In the genomic region with DNA sequence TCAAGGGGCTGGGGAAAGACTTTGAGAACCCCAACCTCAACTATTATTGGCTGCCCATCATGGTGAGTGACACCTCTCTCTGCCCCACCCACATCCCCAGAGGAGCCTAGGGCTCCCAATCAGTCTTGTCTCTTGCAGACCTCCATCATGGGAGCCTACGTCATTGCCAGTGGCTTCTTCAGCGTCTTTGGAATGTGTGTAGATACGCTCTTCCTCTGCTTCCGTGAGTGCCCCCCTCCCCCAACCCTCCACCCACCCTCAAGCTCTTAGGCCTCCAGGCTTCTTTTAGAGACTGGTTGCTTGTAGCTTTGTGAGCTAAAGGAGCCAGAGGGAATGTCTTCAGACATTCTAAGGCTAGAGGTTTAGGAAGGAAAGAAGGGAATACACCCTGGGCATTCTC, we compare ENCODE assay signal across 31 mouse cellular contexts. TPM values are rescaled to one million over a fixed set of nuclear protein-coding genes. Genes with fewer than 3 reads are reported as not detected.
"Had no signal": no experiment of that assay in that cellular context is flagged by ENCODE, and none has a peak within 500 bp of the region (broad histone marks: within the 10 kb centered on the region; RNA-seq: fewer than 3 reads in every experiment).

No protein-coding gene starts in this region.

- H3K4me3 ChIP-seq: gastrocnemius, adult 2 months; heart, embryonic 13.5 days; heart, embryonic 15.5 days; hindbrain, embryonic 13.5 days; hindbrain, embryonic 15.5 days; kidney, embryonic 15.5 days; limb, embryonic 13.5 days; limb, embryonic 15.5 days; liver, embryonic 12.5 days had no signal

- DNase-seq: gastrocnemius, adult 2 months; gastrocnemius, postnatal 10 days; gastrocnemius, postnatal 36 days; heart, adult 11 months; heart, postnatal 14 days; heart, postnatal 36 days; kidney, adult 11 months; kidney, adult 2 months; kidney, adult 9 months; kidney, postnatal 14 days; kidney, postnatal 36 days; layer of hippocampus, adult 9-11 months; layer of hippocampus, postnatal 36 days; left cerebral cortex, postnatal 4 days had no signal

- H3K4me2 ChIP-seq: heart, embryonic 11.5 days; heart, embryonic 13.5 days; heart, embryonic 15.5 days; hindbrain, embryonic 13.5 days; hindbrain, embryonic 15.5 days; kidney, embryonic 15.5 days; limb, embryonic 13.5 days; limb, embryonic 15.5 days; liver, embryonic 12.5 days had no signal

- H3K27me3 ChIP-seq: heart, embryonic 13.5 days; heart, embryonic 15.5 days; hindbrain, embryonic 15.5 days; kidney, embryonic 15.5 days; limb, embryonic 13.5 days; limb, embryonic 15.5 days; liver, embryonic 12.5 days had no signal

- H3K9me3 ChIP-seq: heart, embryonic 13.5 days; heart, embryonic 15.5 days; hindbrain, embryonic 13.5 days; hindbrain, embryonic 15.5 days; kidney, embryonic 15.5 days; limb, embryonic 13.5 days; limb, embryonic 15.5 days; liver, embryonic 12.5 days had no signal

- H3K36me3 ChIP-seq: heart, embryonic 15.5 days; hindbrain, embryonic 15.5 days; liver, embryonic 12.5 days had no signal

- H3K9ac ChIP-seq: heart, embryonic 15.5 days; hindbrain, embryonic 13.5 days; hindbrain, embryonic 15.5 days; kidney, embryonic 15.5 days; limb, embryonic 13.5 days; limb, embryonic 15.5 days; liver, embryonic 12.5 days; liver, embryonic 14.5 days had no signal

- ATAC-seq: hindbrain, postnatal 0 days; intestine, embryonic 16.5 days; liver, embryonic 12.5 days had no signal

- H3K27ac ChIP-seq: gastrocnemius, adult 2 months; heart, embryonic 13.5 days; heart, embryonic 15.5 days; hindbrain, embryonic 13.5 days; hindbrain, embryonic 15.5 days; hindbrain, postnatal 0 days; kidney, embryonic 15.5 days; kidney, postnatal 0 days; limb, embryonic 13.5 days; limb, embryonic 15.5 days; liver, embryonic 12.5 days; liver, embryonic 14.5 days had no signal

RNA-seq across cellular contexts. Expression of a gene that starts 14.6 kb away (rescaled TPM):
- total RNA-seq: gastrocnemius, adult 2 months; gastrocnemius, postnatal 10 days; heart, adult 8-10 months; heart, postnatal 36 days; hematopoietic stem cell, adult 5-6 weeks; hindbrain, postnatal 0 days had no signal
- polyA plus RNA-seq: heart, postnatal 0 days; hindbrain, embryonic 13.5 days; limb, embryonic 11.5 days; limb, embryonic 13.5 days had no signal

RNA-seq across cellular contexts. Expression of a gene that starts 30.8 kb away (rescaled TPM):
- total RNA-seq: hematopoietic stem cell, adult 5-6 weeks had no signal
